Mouse (Mus musculus): ENCODE measurements around the gene Klf2. TPM values are rescaled to one million over a fixed set of nuclear protein-coding genes. Genes with fewer than 3 reads are reported as not detected.

The Klf2 gene
- polyA plus RNA-seq, 1 experiment from 2014 or later: 7.0 TPM

- Histone ChIP-seq H3K9ac (no peak overlapping the region), H3K9me3 (no peaks in the 10 kb centered on the region), H3K36me3 (no peaks in the 10 kb centered on the region), H3K27ac (no peak overlapping the region), H3K4me1 (no peaks in the 10 kb centered on the region), H3K4me2 (replicated peaks) (no peak overlapping the region), H3K27me3 (no peaks in the 10 kb centered on the region), H3K4me3 (no peak overlapping the region)
- no peak for ATAC-seq (ENCODE audit: insufficient number of reproducible peaks, insufficient read depth, low FRiP score, low TSS enrichment)
- 74% methylated on average over 6 of the region's 6 CpGs for WGBS
These were observed 10.6 kb upstream of the Klf2 start for GRCm38 (mm10) chr8:72308276-72308675.

- H3K9me3 ChIP-seq: no peaks in the 10 kb centered on the region
- ATAC-seq (ENCODE audit: insufficient number of reproducible peaks, insufficient read depth, low FRiP score, low TSS enrichment): 0 out of 2 replicates have a peak, but pooled peaks have one; percentile 35
- WGBS: 47% methylated on average over 8 of the region's 8 CpGs
These were observed 7.9 kb upstream of the Klf2 start for GRCm38 (mm10) chr8:72310849-72311506.

DNA sequence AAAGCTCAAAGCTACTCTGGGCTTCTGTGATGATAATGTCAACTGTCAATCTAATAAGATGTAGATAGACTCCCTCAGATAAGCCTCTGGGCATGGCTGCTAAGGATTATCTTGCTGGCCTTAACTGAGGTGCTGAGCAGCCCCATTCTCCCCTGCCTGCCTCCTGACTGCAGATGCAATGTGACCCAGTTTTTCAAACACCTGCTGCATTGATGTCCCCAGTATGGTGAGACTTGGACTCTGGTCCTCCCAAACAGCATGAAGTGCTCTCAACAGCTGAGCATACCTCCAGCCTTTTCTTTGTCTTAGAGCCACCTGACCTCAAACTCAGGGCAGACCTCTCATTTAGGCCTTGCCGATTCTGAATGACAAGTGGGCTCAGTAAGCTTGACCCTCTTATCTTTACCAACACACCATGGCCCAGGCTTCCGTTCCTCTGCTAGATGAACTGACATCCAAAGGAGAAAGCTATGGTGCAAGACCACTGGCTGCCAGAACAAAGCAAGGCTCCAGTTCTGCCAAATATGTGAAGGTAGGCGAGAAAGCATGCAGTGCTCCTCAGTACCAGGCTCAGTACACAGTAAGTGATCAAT is 5.8 kb upstream of the Klf2 start:
- Histone ChIP-seq H3K36me3 (no peaks in the 10 kb centered on the region), H3K9me3 (no peaks in the 10 kb centered on the region), H3K4me1 (no peaks in the 10 kb centered on the region), H3K4me3 (no peak overlapping the region), H3K27me3 (0 out of 2 replicates have a peak, but pooled peaks cover 5% of the 10 kb centered on the region), H3K9ac (no peak overlapping the region), H3K4me2 (replicated peaks) (no peak overlapping the region), H3K27ac (no peak overlapping the region)
- ATAC-seq (ENCODE audit: insufficient number of reproducible peaks, insufficient read depth, low FRiP score, low TSS enrichment): no peak
- 72% methylated on average over 3 of the region's 3 CpGs for WGBS

More at GRCm38 (mm10) chr8:72310849-72311506, 7.9 kb upstream of the Klf2 start:
- Histone ChIP-seq H3K27me3 (no peaks in the 10 kb centered on the region), H3K4me3 (no peak overlapping the region), H3K36me3 (no peaks in the 10 kb centered on the region), H3K9ac (no peak overlapping the region), H3K4me2 (replicated peaks) (no peak overlapping the region), H3K4me1 (no peaks in the 10 kb centered on the region), H3K27ac (no peak overlapping the region)

- Histone ChIP-seq H3K4me2 (replicated peaks) (no peak overlapping the region), H3K9ac (no peak overlapping the region), H3K27ac (no peak overlapping the region), H3K36me3 (no peaks in the 10 kb centered on the region), H3K4me1 (peaks cover 13% of the 10 kb centered on the region), H3K4me3 (no peak overlapping the region), H3K27me3 (peaks cover 34% of the 10 kb centered on the region), H3K9me3 (no peaks in the 10 kb centered on the region)
- WGBS: 29% methylated on average over 10 of the region's 10 CpGs
- ATAC-seq (ENCODE audit: insufficient number of reproducible peaks, insufficient read depth, low FRiP score, low TSS enrichment): no peak
These were observed 2.7 kb upstream of the Klf2 start for GRCm38 (mm10) chr8:72316053-72316695.

GRCm38 (mm10) chr8:72317741-72318301 is 1.0 kb upstream of the Klf2 start:
- Histone ChIP-seq H3K4me2 (replicated peaks) (no peak overlapping the region), H3K4me3 (no peak overlapping the region), H3K4me1 (peaks cover 16% of the 10 kb centered on the region), H3K36me3 (no peaks in the 10 kb centered on the region), H3K9me3 (no peaks in the 10 kb centered on the region), H3K27me3 (peaks cover 48% of the 10 kb centered on the region), H3K9ac (no peak overlapping the region), H3K27ac (no peak overlapping the region)
- WGBS: 43% methylated on average over 5 of the region's 5 CpGs
- ATAC-seq (ENCODE audit: insufficient number of reproducible peaks, insufficient read depth, low FRiP score, low TSS enrichment): no peak

GRCm38 (mm10) chr8:72319397-72319796 is 564 bp downstream of the Klf2 start:
- Histone ChIP-seq H3K9ac (peak overlapping the region; percentile 40), H3K27ac (no peak overlapping the region), H3K36me3 (no peaks in the 10 kb centered on the region), H3K4me1 (peaks cover 16% of the 10 kb centered on the region), H3K4me3 (peak overlapping the region; percentile 55), H3K9me3 (no peaks in the 10 kb centered on the region), H3K4me2 (replicated peaks) (peak overlapping the region; percentile 90), H3K27me3 (peaks cover 53% of the 10 kb centered on the region)
- under 1% methylated on average over 48 of the region's 48 CpGs for WGBS
- no peak; the same call in 1 of the 2 replicates for ATAC-seq (ENCODE audit: insufficient number of reproducible peaks, insufficient read depth, low FRiP score, low TSS enrichment)

- no peaks in the 10 kb centered on the region for H3K9me3 ChIP-seq
- peaks cover 53% of the 10 kb centered on the region for H3K27me3 ChIP-seq
- 8% methylated on average over 49 of the region's 55 CpGs for WGBS
- peak overlapping the region; percentile 40; the same call in 1 of the 2 replicates for H3K9ac ChIP-seq
- H3K4me3 ChIP-seq: peak overlapping the region; percentile 55
- H3K36me3 ChIP-seq: no peaks in the 10 kb centered on the region
- ATAC-seq (ENCODE audit: insufficient number of reproducible peaks, insufficient read depth, low FRiP score, low TSS enrichment): no peak
- H3K4me2 ChIP-seq (replicated peaks): peak overlapping the region; percentile 90
- H3K27ac ChIP-seq: no peak overlapping the region
- H3K4me1 ChIP-seq: peaks cover 16% of the 10 kb centered on the region
These were observed 1.3 kb downstream of the Klf2 start for GRCm38 (mm10) chr8:72319921-72320802.

DNA sequence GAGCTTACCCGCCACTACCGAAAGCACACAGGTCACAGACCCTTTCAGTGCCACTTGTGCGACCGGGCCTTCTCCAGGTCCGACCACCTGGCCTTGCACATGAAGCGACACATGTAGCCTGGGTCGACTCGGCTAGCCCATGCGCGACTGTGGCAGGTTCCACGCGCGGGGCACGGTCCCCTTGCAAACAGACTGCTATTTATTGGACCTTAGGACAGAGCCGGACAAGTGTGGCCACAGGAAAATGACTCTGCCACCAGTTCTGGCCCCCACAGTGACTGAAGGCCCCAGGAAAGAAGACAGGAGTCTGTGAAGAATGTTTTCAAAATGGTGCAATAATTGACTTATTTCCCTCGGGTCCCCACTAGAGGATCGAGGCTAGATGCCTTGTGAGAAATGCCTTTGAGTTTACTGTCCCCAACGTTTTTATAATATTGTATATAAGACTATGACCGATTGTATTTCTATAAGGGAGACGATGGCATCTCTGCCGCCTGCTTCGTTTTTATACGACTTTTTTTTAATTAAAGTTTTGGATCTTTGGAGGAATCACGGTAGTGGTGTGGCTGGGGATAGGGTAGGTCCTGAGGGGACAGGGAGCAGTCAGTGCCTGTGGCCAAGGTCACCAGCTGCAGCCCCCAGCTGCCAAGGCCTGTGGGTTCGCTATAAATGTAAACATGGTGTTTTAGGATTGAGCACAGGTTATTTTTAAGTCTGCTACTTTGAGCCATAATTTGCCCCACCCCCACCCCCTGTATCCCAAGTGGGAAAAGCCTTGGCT is 2.2 kb downstream of the Klf2 start:
- Histone ChIP-seq H3K4me3 (peak overlapping the region; percentile 55), H3K9me3 (no peaks in the 10 kb centered on the region), H3K9ac (no peak overlapping the region), H3K36me3 (no peaks in the 10 kb centered on the region), H3K4me1 (peaks cover 16% of the 10 kb centered on the region), H3K27me3 (peaks cover 53% of the 10 kb centered on the region), H3K4me2 (replicated peaks) (peak overlapping the region; percentile 90), H3K27ac (no peak overlapping the region)
- WGBS: 57% methylated on average over 25 of the region's 25 CpGs
- ATAC-seq (ENCODE audit: insufficient number of reproducible peaks, insufficient read depth, low FRiP score, low TSS enrichment): no peak

DNA sequence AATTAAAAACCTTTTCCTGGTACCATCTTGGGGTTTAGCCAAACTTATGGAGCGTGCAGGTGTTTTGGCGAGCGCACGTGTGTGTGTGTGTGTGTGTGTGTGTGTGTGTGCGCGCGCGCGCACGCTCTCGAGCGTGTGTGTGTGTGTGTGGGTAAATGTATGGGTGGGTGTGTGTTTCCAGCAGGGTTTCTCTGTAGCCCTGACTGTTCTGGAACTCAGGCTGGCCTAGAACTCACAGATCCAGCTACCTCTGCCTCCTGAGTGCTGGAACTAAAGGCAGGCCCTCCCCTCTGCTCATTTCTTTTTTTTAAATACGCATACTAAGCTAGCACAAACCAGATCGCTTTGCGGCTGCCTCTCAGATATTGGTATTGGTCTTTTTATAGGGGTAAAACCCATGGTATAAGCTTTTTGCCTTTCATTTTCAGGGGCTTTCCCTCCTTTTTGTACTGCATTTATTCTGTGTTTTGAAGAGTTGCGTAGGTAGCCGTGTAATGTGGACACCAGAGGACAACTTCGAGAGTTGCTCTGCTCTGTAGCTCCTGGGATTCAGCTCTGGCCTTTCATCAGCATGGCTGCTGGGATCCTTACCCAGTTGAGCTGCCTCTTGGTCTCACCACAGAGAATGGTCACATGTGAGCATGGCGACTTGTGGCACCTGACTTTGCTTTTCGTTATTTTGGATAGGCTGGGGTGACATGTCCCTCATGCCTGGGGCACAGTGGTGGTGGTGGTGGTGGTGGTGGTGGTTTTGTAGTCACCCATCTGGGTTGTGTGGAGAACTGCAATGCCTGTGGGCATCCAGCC is 3.0 kb downstream of the Klf2 start:
- ATAC-seq (ENCODE audit: insufficient number of reproducible peaks, insufficient read depth, low FRiP score, low TSS enrichment): no peak

GRCm38 (mm10) chr8:72322471-72322889 is 3.6 kb downstream of the Klf2 start:
- H3K9me3 ChIP-seq: no peaks in the 10 kb centered on the region
- H3K27me3 ChIP-seq: peaks cover 52% of the 10 kb centered on the region
- H3K4me1 ChIP-seq: peaks cover 16% of the 10 kb centered on the region
- H3K4me3 ChIP-seq: no peak overlapping the region
- no peak overlapping the region for H3K9ac ChIP-seq
- WGBS: 68% methylated on average over 7 of the region's 7 CpGs
- no peak overlapping the region for H3K27ac ChIP-seq
- no peaks in the 10 kb centered on the region for H3K36me3 ChIP-seq
- H3K4me2 ChIP-seq (replicated peaks): no peak overlapping the region
- no peak for ATAC-seq (ENCODE audit: insufficient number of reproducible peaks, insufficient read depth, low FRiP score, low TSS enrichment)

More for the DNA sequence above, 3.0 kb downstream of the Klf2 start:
- Histone ChIP-seq H3K36me3 (no peaks in the 10 kb centered on the region), H3K9me3 (no peaks in the 10 kb centered on the region), H3K4me3 (no peak overlapping the region), H3K27ac (no peak overlapping the region), H3K27me3 (peaks cover 53% of the 10 kb centered on the region), H3K9ac (no peak overlapping the region), H3K4me1 (peaks cover 16% of the 10 kb centered on the region), H3K4me2 (replicated peaks) (no peak overlapping the region)
- whole genome bisulfite sequencing: 89% methylated on average over 20 of the region's 20 CpGs

Data from embryonic facial prominence, embryonic 12.5 days (tissue).